Mouse (Mus musculus) right cerebral cortex, postnatal 36 days (tissue): Measurements from ENCODE around the gene Phyhipl.

ENCODE experiments used
- DNase-seq, 2 experiments: peaks; one replicate each; pipeline ENCODE4 v3.0.0; 2022; ENCODE audit warnings: low spot score in 2 of 2, mixed read lengths in 1 of 2

Gene Phyhipl

DNA sequence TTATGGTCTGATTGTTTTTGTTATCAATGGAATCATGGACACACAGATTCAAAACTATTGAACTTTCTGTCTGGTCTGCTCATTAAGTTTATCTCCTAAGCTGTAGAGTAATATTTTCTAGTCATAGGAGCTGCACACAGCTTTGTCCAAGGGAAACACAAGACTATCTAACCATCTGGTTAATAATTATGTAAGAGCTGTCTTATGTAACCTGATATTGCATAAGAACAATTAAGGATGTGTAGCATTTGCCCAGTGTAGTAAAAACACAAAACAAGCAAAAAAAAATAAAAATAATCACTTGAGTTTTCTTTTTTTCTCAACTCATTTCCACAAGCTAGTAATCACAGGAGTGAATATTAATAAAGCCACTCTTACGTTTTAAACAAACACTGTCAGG, 20.5 kb downstream of the Phyhipl start:
- DNase-seq = no peak

- no peak for DNase-seq
These were observed 24.6 kb downstream of the Phyhipl start for GRCm38 (mm10) chr10:70631142-70631541.

- DNase-seq = no peak
These were observed 32.3 kb downstream of the Phyhipl start for GRCm38 (mm10) chr10:70623461-70623860.

DNA sequence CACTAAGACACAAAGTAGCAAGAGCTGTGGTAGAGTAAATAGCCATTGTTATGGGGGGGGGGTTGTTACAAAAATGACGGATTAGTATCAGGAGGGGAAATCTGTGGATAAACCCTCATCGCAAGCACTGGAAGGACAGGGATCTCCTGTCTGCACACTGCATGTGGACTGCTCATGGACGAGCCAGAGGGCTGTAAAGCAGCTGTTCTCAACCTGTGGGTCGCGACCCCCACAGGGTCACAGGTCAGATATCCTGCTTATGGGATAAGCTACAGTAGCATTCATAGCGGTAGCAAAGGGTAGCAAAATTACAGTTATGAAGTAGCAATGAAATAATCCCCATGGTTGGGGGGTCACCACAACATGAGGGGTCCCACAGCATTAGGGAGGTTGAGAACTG, 39.4 kb downstream of the Phyhipl start:
- no peak for DNase-seq

DNA sequence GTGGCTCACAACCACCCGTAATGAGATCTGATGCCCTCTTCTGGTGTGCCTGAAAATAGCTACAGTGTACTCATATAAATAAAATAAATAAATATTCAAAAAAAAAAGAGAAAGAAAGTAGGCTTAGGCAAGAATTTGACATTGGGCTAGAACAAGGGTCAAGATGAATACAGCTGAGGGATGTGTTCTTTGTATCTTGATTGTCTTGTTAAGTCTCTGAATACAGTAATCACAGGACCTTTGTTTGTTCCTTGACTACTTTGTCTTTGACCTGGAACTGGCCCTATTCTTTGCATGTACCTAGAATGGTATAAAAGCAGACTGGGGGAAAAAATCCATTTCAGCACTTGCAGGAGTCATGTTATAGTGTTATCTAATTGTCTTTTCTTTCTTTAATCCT, 44.1 kb downstream of the Phyhipl start:
- no peak for DNase-seq

DNA sequence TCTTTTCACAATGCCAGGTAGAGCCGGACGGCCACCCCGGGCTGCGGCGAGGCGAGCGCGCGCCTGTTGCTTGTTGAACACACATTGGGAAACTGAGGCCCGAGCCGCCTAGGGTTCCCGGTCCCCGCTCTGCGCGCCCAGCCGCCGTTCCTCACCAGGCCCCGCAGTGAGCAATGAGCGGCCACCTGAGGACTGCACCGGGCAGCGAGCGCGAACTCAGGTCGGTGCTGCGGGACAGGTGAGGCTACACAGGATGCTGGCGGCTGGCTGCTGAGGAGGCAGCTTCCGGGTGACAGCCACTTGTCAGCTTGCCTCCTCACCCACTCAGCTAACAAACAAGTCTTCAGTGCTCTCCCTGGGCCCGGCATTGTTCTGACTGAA, 55.9 kb downstream of the Phyhipl start:
- DNase-seq = no peak

DNA sequence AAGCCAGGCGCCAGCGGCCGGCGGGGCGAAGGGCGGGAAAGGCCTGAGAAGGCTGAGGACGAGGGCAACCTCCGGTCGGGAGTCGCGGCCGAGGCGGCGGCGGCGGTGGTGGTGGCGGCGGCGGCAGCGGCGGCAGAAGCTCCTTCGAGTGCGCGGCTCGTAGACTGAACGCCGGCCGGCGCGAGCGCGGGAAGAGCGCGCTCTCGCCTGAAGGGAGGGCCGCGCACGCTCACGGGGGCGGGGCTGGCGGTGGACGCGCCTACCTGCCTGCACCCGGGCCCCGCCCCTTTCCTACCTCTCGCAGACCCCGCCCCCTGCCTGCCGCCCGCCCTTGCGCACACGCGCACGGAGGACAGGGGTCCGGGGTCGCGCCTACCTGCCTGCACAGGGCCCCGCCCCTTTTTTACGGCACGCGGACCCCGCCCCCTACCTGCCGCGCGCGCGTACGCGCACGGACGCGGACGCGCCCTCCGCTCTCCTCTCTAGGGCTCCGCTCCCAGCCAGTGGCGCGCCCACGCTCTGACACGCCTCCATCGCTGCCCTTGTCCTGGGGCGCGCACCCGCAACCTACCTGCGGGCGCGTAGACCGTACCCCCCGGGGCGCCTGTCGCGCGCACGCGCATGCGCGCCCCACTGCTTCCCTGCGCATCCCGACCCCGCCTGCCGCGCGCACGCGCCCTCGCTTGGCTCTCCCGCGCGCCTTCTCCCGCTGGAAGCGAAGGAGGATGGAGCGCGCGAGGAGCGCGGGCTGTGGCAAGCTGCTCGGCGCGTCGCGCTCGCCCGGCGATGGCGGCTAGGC, 56.4 kb downstream of the Phyhipl start:
- peak; percentile 94 to 95 for DNase-seq

DNA sequence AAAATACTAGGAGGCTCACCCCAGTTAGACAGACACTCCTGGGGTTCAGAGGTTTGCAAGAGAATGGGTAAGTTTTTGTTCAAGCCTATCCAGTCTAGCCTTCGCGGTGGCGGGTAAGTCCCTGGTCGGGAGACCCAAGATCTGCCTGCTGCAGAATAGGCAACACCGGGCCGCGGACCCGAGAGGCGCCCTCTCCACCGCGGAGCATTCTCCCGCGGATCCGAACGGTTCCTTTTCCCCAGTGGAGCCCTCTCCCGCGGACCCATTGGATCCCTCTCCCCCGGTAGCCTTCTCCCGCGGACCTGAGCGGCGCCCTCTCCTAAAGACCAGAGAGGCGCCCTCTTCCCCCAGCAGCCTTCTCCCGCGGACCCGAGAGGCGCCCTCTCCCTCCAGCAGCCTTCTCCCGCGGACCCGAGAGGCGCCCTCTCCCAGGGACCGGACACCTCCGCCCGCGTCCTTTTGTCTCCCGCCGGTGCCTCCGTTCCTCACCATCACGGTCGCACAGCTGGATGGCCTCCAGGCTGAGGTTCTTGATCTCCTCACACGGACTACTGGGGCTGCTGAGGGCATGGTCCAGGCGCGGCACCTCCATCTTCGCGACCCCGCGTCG, 57.1 kb downstream of the Phyhipl start:
- DNase-seq = peak; percentile 25 to 34

DNA sequence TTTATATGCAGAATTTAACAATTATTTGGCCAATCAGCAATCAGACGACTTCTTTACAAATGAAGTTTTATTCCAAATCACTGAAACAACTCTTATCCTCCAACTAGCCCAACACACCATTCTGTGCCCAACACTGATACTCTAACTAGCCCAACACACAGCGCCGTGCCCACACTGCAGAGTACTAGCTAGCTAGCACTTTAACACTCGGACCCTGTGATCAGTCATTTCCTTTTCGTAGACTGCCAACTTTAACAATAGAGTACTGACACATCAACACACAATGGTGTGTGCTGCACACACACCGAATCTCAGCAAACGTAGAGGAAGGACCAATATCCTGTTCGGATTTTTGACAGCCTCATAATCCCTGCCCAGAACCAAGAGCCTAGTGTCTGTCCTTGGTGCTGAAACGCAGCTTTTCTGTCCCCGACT, 57.7 kb downstream of the Phyhipl start:
- DNase-seq = no peak

DNA sequence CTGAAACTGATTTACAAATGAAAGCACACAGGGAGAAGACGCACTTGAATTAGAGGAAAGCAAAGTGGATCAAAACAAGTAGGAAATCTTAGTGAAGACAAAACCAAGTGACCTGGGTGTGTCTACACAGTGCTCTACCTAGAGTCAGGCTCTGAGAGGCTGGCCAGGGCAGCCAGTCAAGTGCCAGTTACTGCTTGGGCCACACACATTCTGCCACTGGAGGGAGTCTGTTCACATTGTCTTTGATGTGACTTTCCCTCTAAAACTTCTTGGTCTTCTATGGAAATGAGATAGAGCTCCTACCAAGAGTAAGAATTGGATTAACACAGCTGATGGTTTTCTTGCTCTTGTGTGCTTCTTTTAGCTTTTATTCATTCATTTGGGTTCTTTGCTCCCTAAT, 61.8 kb downstream of the Phyhipl start:
- DNase-seq = no peak

GRCm38 (mm10) chr10:70586876-70587405, 68.8 kb downstream of the Phyhipl start:
- DNase-seq = no peak

DNA sequence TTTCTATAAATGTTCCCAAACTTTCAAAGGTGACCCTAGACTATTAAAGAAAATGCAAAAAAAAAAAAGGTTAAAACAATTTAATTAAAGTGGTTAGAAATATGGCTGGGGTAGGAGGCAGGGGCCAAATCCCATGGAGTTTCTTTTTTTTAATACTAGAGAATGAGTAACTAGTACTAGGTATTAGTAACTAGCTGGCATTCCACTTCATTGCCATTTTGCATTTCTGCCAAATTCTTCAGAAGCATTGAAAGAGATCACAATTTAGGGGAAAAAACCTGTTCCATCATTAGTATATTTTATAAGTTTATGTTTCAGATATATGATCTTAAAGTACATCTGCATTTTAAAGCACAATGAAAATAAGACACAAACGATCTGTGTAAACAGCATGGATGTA, 71.6 kb downstream of the Phyhipl start:
- no peak for DNase-seq

DNA sequence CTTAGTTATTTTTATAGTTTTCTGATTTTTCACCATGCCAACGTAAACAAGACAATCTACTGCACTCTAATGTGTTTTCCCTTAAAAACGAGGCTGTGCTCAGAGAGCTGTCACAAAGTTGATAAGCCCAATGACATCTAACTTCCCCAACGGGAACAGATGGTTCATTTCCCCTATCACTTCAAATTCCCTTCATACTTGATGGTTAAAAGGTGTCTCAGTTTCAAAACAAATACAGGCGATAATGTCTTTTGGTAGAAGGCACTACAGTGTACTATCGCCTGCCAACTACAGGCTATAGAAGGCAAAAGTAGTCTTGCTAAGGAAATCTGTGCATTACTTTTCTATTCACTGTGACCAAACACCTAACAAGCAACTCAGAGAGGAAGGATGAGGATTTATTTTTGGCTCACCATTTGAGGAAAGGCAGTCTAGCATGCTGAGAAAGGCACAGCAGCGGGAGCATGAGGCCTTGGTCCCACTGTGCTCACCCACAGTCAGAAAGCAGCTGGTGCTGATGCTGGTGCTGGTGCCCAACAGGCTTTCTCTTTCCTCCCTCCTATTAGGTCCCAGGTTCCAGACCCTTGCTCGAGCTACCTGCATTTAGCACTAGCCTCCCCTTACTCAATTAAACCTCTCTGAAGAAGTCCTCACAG, 74.1 kb downstream of the Phyhipl start:
- DNase-seq = no peak

DNA sequence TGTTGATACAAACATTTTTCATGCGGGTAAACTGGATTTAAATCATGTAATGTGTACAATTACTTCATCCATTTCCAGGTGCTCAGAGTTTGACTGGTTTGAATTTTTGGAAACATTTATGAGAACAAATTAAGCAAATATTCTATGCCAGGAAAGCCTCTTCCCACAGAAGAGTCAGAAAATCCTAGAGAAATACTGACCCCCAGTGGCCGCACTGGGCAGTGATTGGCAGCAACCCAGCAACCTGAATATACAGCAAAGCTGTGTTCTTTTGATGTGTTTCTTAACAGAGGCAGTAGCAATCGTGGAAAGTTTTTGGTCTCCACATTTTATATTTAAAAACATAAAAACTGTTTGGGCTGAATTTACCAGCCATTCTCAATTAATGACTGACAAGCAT, 92.1 kb downstream of the Phyhipl start:
- peak in 1 of 2 experiments; percentile 39 for DNase-seq

DNA sequence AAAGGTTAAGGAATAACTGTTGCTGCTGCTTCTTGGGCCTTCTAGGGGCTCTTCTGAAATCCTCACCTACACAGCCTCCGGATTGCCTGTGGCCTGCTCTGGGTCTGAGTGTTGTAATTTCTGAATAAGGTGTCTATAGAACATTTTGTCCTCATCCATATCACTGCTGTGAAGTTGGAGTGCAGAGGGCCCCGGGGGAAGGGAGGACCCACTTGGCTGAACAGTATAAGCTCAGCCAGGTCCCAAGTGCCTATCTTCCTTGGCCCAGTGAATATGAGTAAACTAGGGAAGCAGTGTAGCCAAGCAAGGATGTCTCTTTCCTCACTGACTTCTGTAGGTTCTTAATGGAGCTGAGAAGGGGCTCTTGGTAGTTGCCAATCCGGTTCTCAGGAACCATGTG, 103.2 kb downstream of the Phyhipl start:
- no peak for DNase-seq

- DNase-seq = no peak
These were observed 112.9 kb downstream of the Phyhipl start for GRCm38 (mm10) chr10:70542857-70543256.

DNA sequence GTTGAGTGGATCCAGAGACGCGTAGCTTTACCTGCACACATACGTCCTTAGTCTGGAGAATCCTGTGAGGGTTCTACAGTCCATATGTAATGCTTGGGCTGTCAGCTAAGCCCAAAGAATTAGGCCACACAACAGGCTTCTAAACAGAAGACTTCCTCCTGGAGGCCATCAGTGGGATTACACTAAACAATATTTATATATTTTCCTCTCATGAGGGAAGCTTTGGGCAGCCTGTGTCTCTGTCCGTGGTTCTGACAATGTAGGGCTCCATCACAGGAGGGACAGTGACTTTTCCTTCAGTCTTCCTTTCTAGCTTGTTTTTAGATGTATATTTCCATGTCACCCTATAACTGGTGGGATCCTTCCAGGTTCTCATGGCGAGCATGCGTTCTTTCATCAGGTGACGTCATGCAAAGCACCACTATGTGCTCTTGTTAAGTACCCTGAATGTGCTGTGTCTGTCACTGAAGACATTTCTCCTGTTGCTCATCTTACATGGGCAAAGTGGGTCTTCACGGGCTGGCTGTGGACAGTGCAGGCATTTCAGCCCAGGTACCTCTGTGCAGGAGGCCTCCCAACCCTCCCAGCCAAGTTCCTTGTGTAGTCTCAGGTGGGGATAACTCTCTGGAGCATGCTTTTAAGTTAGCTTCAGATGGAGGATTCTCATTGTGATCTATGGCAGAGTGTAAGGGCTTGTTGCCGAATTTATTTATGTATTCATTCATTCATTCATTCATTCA, 115.1 kb downstream of the Phyhipl start:
- no peak for DNase-seq

DNA sequence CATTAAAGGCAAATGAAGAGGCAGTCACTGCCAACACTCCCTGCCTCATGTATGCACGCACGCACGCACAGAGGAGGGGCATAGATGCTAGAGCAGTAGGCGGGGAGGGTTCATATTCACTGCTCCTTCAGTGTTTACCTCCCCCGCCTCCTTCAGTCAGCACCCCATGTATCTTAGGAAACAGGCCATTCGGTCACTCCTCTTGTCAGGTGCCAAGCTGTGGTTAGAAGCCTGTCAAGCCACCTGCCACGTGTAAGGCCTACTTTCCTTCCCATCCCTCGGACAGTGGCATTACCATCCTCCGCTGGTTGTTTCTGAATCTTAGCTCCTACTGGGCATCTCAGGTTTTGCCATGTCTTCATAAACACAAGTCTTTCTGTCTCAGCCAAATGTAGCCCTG, 116.5 kb downstream of the Phyhipl start:
- DNase-seq = no peak

GRCm38 (mm10) chr10:70537694-70538093, 118.1 kb downstream of the Phyhipl start:
- DNase-seq = no peak

GRCm38 (mm10) chr10:70535401-70535800, 120.4 kb downstream of the Phyhipl start:
- DNase-seq = no peak

DNA sequence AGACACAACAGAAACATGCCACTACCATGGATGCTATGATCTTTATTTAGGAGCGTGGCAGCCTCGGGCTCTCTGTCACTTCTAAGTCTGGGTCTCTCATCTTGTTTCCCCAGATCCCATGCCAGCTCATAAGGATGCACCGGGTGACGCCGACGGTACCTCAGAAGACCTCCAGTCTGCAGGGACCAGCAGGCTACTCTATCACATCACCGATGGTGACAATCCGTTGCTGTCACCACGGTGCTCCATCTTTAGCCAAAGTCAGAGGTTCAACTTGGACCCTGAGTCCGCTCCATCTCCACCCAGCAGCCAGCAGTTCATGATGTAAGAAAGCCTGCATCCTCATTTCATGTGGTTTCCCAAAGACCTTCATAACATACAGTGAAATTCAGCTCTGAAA, 121.2 kb downstream of the Phyhipl start:
- no peak for DNase-seq

DNA sequence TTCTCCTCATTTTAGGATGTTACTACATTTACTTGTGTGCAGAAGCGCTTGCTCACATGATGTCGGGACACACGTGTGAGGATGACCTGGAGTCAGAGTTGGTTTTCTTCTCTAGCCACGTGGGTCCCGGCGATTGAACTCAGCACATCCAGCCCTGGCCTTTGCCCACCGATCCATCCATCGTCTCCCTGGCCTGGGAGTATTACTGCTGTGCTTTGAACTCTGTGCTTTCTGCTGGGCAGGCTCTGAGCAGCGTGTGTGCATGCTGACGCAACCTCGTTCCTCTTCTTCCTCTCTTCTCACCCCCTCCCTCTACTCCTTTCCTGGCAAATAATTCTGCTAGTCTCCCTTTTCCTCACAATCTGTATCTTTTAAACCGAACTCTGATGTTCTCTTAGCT, 121.8 kb downstream of the Phyhipl start:
- no peak for DNase-seq
